Mouse (Mus musculus): ENCODE results near the gene Cks1b. TPM values are rescaled to one million over a fixed set of nuclear protein-coding genes. Genes with fewer than 3 reads are reported as not detected.

The Cks1b gene
- polyA plus RNA-seq, 1 experiment, result 7.4 TPM

DNA sequence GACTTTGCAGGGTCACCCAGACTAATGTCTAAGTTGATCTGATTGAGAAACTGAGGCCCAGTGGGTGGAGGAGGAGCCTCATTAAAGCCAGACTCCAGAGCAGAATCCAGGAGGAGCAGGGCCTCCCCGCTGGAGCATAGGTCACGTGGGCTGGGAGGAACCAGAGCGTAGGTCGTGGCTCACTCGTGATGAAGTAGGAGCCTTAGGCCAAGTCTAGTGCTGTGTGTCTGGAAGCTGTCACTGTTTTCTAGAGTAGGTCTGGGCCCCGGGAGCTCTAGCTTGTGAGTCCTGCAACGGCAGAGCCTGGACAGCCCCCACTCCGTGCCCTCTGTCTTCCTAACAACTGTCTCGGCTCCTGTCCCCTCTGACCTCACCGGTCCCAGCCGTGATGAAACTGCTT lies 50.8 kb downstream of the Cks1b start:
- H3K9me3 ChIP-seq (ENCODE audit: control insufficient read depth, low read length), result no peaks in the 10 kb centered on the region
- no peak overlapping the region for H3K4me3 ChIP-seq (replicated peaks)
- no peaks in the 10 kb centered on the region; the same call in 1 of the 2 replicates for H3K4me1 ChIP-seq (ENCODE audit: control insufficient read depth)
- H3K36me3 ChIP-seq (ENCODE audit: control insufficient read depth), result no peaks in the 10 kb centered on the region
- H3K27me3 ChIP-seq (ENCODE audit: control insufficient read depth), result no peaks in the 10 kb centered on the region
- no peak for TF ChIP-seq GATA1 (IDR thresholded peaks at IDR 0.05; ENCODE audit: low read length)
- TF ChIP-seq TAL1 (IDR thresholded peaks at IDR 0.05; ENCODE audit: low read length), result no peak

DNA sequence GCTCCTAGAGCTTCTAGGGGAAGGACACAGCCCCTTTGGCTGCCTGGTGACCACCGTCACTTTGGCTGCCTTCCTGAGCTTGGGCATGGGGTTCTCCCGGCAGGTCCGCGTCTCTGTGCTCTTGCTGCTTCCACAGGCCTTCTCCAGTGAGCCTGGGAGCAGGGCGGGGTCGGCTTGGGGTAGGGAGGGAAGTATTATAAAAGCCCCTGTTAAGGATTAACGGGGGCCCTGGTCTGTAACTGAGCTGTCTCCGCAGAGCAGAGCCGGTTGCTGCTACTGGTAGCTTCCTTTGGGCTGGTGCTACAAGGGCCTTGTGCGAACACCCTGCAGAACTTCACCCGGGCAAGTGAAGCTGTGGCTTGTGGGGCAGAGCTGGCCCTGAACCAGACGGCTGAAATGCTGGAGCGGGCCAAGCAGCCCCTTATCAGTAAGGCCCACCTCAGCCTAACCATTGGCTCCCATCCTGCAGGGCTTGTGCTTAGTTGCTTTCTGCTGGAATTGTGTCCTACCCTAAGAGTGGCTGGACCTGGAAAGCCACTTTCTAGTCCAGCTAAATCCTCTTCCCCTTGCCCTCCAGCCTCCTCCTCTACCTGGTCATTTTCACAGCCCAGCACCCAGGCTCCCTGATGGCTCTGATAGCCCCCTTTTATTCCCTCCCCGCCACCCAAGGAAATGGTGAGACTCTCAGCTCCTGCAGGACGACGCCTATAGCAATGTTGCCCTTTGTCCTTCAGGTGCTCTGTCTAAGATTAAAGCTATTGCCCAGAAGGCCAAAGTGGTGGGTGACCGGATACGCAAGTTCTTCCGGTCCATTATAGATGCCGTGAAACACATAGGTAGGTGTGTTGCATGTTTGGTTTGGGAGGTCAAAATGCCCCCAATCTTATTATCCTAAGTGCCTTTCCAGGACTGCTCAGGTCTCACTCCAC lies 52.4 kb downstream of the Cks1b start:
- no peaks in the 10 kb centered on the region for H3K36me3 ChIP-seq (ENCODE audit: control insufficient read depth)
- no peaks in the 10 kb centered on the region for H3K9me3 ChIP-seq (ENCODE audit: control insufficient read depth, low read length)
- H3K4me1 ChIP-seq (ENCODE audit: control insufficient read depth), result no peaks in the 10 kb centered on the region; the same call in 1 of the 2 replicates
- H3K27me3 ChIP-seq (ENCODE audit: control insufficient read depth), result no peaks in the 10 kb centered on the region
- no peak overlapping the region for H3K4me3 ChIP-seq (replicated peaks)
- TF ChIP-seq GATA1 (IDR thresholded peaks at IDR 0.05; ENCODE audit: low read length), result no peak

Other genes starting within 250 kb of the Cks1b start
- gene Scamp3, start 240.9 kb downstream of the Cks1b start, polyA plus RNA-seq (2012), result 18.8 and 19.5 TPM in 2 replicates
- gene Fam189b, start 235.2 kb downstream of the Cks1b start, polyA plus RNA-seq (2012), result 0.60 and 0.84 TPM in 2 replicates
- gene Gba, start 215.5 kb downstream of the Cks1b start, polyA plus RNA-seq (2012), result 0.40 and 0.57 TPM in 2 replicates
- 0.03 and 0.04 TPM in 2 replicates for gene Thbs3, start 203.2 kb downstream of the Cks1b start, polyA plus RNA-seq (2012)
- 29.8 and 31.7 TPM in 2 replicates for gene Mtx1, start 191.3 kb downstream of the Cks1b start, polyA plus RNA-seq (2012)
- not detected in 2 replicates for gene Muc1, start 189.3 kb downstream of the Cks1b start, polyA plus RNA-seq (2012)
- gene Krtcap2, start 172.4 kb downstream of the Cks1b start, polyA plus RNA-seq (2012), result 4.0 and 4.8 TPM in 2 replicates
- gene Trim46, start 172.1 kb downstream of the Cks1b start, polyA plus RNA-seq (2012), result 0.02 TPM in 1 of 2 replicates, not detected in the other
- gene Dpm3, start 159.0 kb downstream of the Cks1b start, polyA plus RNA-seq (2012), result 25.2 and 26.1 TPM in 2 replicates
- gene Slc50a1, start 147.8 kb downstream of the Cks1b start, polyA plus RNA-seq (2012), result 0.07 and 0.18 TPM in 2 replicates
- 0.03 and 0.04 TPM in 2 replicates for gene Efna1, start 137.2 kb downstream of the Cks1b start, polyA plus RNA-seq (2012)
- not detected in 2 replicates for gene Efna3, start 95.4 kb downstream of the Cks1b start, polyA plus RNA-seq (2012)
- gene Efna4, start 80.4 kb downstream of the Cks1b start, polyA plus RNA-seq (2012), result not detected in 2 replicates
- 0.50 and 0.70 TPM in 2 replicates for gene Adam15, start 68.4 kb downstream of the Cks1b start, polyA plus RNA-seq (2012)
- gene Dcst2, start 56.4 kb downstream of the Cks1b start, polyA plus RNA-seq (2012), result not detected in 2 replicates
- 0.10 TPM in 1 of 2 replicates, not detected in the other for gene Dcst1, start 53.1 kb downstream of the Cks1b start, polyA plus RNA-seq (2012)
- gene Zbtb7b, start 23.6 kb downstream of the Cks1b start, polyA plus RNA-seq (2012), result 0.38 and 0.46 TPM in 2 replicates
- gene Lenep, start 15.6 kb downstream of the Cks1b start, polyA plus RNA-seq (2012), result 0.04 TPM in 1 of 2 replicates, not detected in the other
- gene Flad1, start 6.5 kb downstream of the Cks1b start, polyA plus RNA-seq (2012), result 1.3 and 1.6 TPM in 2 replicates
- gene Shc1, start 60 bp upstream of the Cks1b start, polyA plus RNA-seq (2012), result 11.4 and 12.7 TPM in 2 replicates
- gene Pygo2, start 11.8 kb upstream of the Cks1b start, polyA plus RNA-seq (2012), result 5.9 TPM in 2 replicates
- 0.13 and 0.21 TPM in 2 replicates for gene Pbxip1, start 18.3 kb upstream of the Cks1b start, polyA plus RNA-seq (2012)
- 1.3 and 1.4 TPM in 2 replicates for gene Pmvk, start 36.2 kb upstream of the Cks1b start, polyA plus RNA-seq (2012)
- gene Kcnn3, start 101.8 kb upstream of the Cks1b start, polyA plus RNA-seq (2012), result 0.02 TPM in 1 of 2 replicates, not detected in the other

All from erythroblast, embryonic 14.5 days (primary cell).